Mouse (Mus musculus): Measurements from ENCODE around the gene Gpr156. TPM values are rescaled to one million over a fixed set of nuclear protein-coding genes. Genes with fewer than 3 reads are reported as not detected.
"Not testable (repeated sequence)": the region's sequence is repeated elsewhere in the genome, so short reads cannot be mapped to it uniquely, and the experiment has no call there.

Gpr156 gene
- polyA plus RNA-seq, 1 experiment from 2014 or later, result 0.23 TPM

- H3K36me3 ChIP-seq, result no peaks in the 10 kb centered on the region
- WGBS, result 47% methylated on average over 8 of the region's 8 CpGs
- no peak overlapping the region for H3K4me3 ChIP-seq (replicated peaks)
- H3K9me3 ChIP-seq (replicated peaks), result no peaks in the 10 kb centered on the region
- H3K9ac ChIP-seq, result no peak overlapping the region
- H3K4me1 ChIP-seq, result peaks cover 4% of the 10 kb centered on the region; the same call in 1 of the 2 replicates
- no peaks in the 10 kb centered on the region for H3K27me3 ChIP-seq
- no peak for ATAC-seq (ENCODE audit: insufficient number of reproducible peaks, low FRiP score, low TSS enrichment, low read depth)
- H3K27ac ChIP-seq (replicated peaks), result no peak overlapping the region
- H3K4me2 ChIP-seq (replicated peaks), result no peak overlapping the region
These were observed 28.9 kb downstream of the Gpr156 start for GRCm38 (mm10) chr16:37945031-37945796.

- no peak overlapping the region for H3K27ac ChIP-seq (replicated peaks)
- ATAC-seq (ENCODE audit: insufficient number of reproducible peaks, low FRiP score, low TSS enrichment, low read depth), result no peak
These were observed 30.9 kb downstream of the Gpr156 start for GRCm38 (mm10) chr16:37947160-37947559.

GRCm38 (mm10) chr16:37948365-37948764 lies 32.1 kb downstream of the Gpr156 start:
- H3K27ac ChIP-seq (replicated peaks), result no peak overlapping the region
- no peak overlapping the region for H3K4me2 ChIP-seq (replicated peaks)
- no peaks in the 10 kb centered on the region for H3K27me3 ChIP-seq
- 82% methylated on average over 4 of the region's 4 CpGs for WGBS
- H3K9me3 ChIP-seq (replicated peaks), result no peaks in the 10 kb centered on the region
- H3K4me3 ChIP-seq (replicated peaks), result no peak overlapping the region
- H3K4me1 ChIP-seq, result no peaks in the 10 kb centered on the region
- no peak for ATAC-seq (ENCODE audit: insufficient number of reproducible peaks, low FRiP score, low TSS enrichment, low read depth)
- H3K9ac ChIP-seq, result no peak overlapping the region
- H3K36me3 ChIP-seq, result no peaks in the 10 kb centered on the region

More at GRCm38 (mm10) chr16:37947160-37947559, 30.9 kb downstream of the Gpr156 start:
- no peak overlapping the region for H3K4me3 ChIP-seq (replicated peaks)
- WGBS, result 31% methylated on average over 5 of the region's 5 CpGs
- no peaks in the 10 kb centered on the region for H3K36me3 ChIP-seq
- H3K4me1 ChIP-seq, result peaks cover 4% of the 10 kb centered on the region; the same call in 1 of the 2 replicates
- H3K9me3 ChIP-seq (replicated peaks), result no peaks in the 10 kb centered on the region
- no peaks in the 10 kb centered on the region for H3K27me3 ChIP-seq
- no peak overlapping the region for H3K9ac ChIP-seq
- no peak overlapping the region for H3K4me2 ChIP-seq (replicated peaks)

- Histone ChIP-seq H3K4me1 (peaks cover 5% of the 10 kb centered on the region; the same call in 1 of the 2 replicates), H3K9ac (no peak overlapping the region), H3K9me3 (replicated peaks) (no peaks in the 10 kb centered on the region), H3K4me2 (replicated peaks) (no peak overlapping the region), H3K27me3 (no peaks in the 10 kb centered on the region), H3K4me3 (replicated peaks) (no peak overlapping the region), H3K36me3 (no peaks in the 10 kb centered on the region), H3K27ac (replicated peaks) (no peak overlapping the region)
- no peak for ATAC-seq (ENCODE audit: insufficient number of reproducible peaks, low FRiP score, low TSS enrichment, low read depth)
These were observed 34.9 kb downstream of the Gpr156 start for GRCm38 (mm10) chr16:37951171-37951570.

- ATAC-seq (ENCODE audit: insufficient number of reproducible peaks, low FRiP score, low TSS enrichment, low read depth), result no peak
- H3K27me3 ChIP-seq, result no peaks in the 10 kb centered on the region
- WGBS, result 71% methylated on average over 4 of the region's 4 CpGs
- H3K4me2 ChIP-seq (replicated peaks), result no peak overlapping the region
- no peak overlapping the region for H3K9ac ChIP-seq
- H3K27ac ChIP-seq (replicated peaks), result no peak overlapping the region
- no peaks in the 10 kb centered on the region for H3K9me3 ChIP-seq (replicated peaks)
- peaks cover 5% of the 10 kb centered on the region; the same call in 1 of the 2 replicates for H3K4me1 ChIP-seq
- H3K36me3 ChIP-seq, result no peaks in the 10 kb centered on the region
- no peak overlapping the region for H3K4me3 ChIP-seq (replicated peaks)
These were observed 36.9 kb downstream of the Gpr156 start for GRCm38 (mm10) chr16:37953186-37953585.

GRCm38 (mm10) chr16:37953991-37954942 lies 38.0 kb downstream of the Gpr156 start:
- no peak overlapping the region for H3K4me2 ChIP-seq (replicated peaks)
- H3K27ac ChIP-seq (replicated peaks), result no peak overlapping the region
- no peak for ATAC-seq (ENCODE audit: insufficient number of reproducible peaks, low FRiP score, low TSS enrichment, low read depth)
- no peaks in the 10 kb centered on the region for H3K36me3 ChIP-seq
- no peaks in the 10 kb centered on the region for H3K27me3 ChIP-seq
- H3K9me3 ChIP-seq (replicated peaks), result no peaks in the 10 kb centered on the region
- peaks cover 5% of the 10 kb centered on the region; the same call in 1 of the 2 replicates for H3K4me1 ChIP-seq
- no peak overlapping the region for H3K9ac ChIP-seq
- no peak overlapping the region for H3K4me3 ChIP-seq (replicated peaks)
- 72% methylated on average over 12 of the region's 12 CpGs for WGBS

- Histone ChIP-seq H3K9ac (no peak overlapping the region), H3K4me3 (replicated peaks) (no peak overlapping the region), H3K4me1 (peaks cover 5% of the 10 kb centered on the region; the same call in 1 of the 2 replicates), H3K9me3 (replicated peaks) (no peaks in the 10 kb centered on the region), H3K4me2 (replicated peaks) (no peak overlapping the region), H3K36me3 (no peaks in the 10 kb centered on the region), H3K27me3 (no peaks in the 10 kb centered on the region), H3K27ac (replicated peaks) (no peak overlapping the region)
- ATAC-seq (ENCODE audit: insufficient number of reproducible peaks, low FRiP score, low TSS enrichment, low read depth), result no peak
- WGBS, result 58% methylated on average over 13 of the region's 13 CpGs
These were observed 39.1 kb downstream of the Gpr156 start for GRCm38 (mm10) chr16:37955336-37955917.

- Histone ChIP-seq H3K4me1 (peaks cover 5% of the 10 kb centered on the region; the same call in 1 of the 2 replicates), H3K4me3 (replicated peaks) (no peak overlapping the region), H3K27ac (replicated peaks) (no peak overlapping the region), H3K36me3 (no peaks in the 10 kb centered on the region), H3K4me2 (replicated peaks) (no peak overlapping the region), H3K27me3 (no peaks in the 10 kb centered on the region), H3K9me3 (replicated peaks) (no peaks in the 10 kb centered on the region), H3K9ac (no peak overlapping the region)
- WGBS, result 84% methylated on average over 14 of the region's 14 CpGs
- ATAC-seq (ENCODE audit: insufficient number of reproducible peaks, low FRiP score, low TSS enrichment, low read depth), result no peak
These were observed 39.9 kb downstream of the Gpr156 start for GRCm38 (mm10) chr16:37956076-37956676.

GRCm38 (mm10) chr16:37956751-37957150 lies 40.5 kb downstream of the Gpr156 start:
- H3K4me2 ChIP-seq (replicated peaks), result no peak overlapping the region
- H3K27me3 ChIP-seq, result no peaks in the 10 kb centered on the region
- H3K4me1 ChIP-seq, result peaks cover 5% of the 10 kb centered on the region; the same call in 1 of the 2 replicates
- 64% methylated on average over 4 of the region's 4 CpGs for WGBS
- H3K36me3 ChIP-seq, result no peaks in the 10 kb centered on the region
- no peak overlapping the region for H3K4me3 ChIP-seq (replicated peaks)
- H3K27ac ChIP-seq (replicated peaks), result no peak overlapping the region
- ATAC-seq (ENCODE audit: insufficient number of reproducible peaks, low FRiP score, low TSS enrichment, low read depth), result peak; percentile 54; the same call in 1 of the 2 replicates
- no peak overlapping the region for H3K9ac ChIP-seq
- H3K9me3 ChIP-seq (replicated peaks), result no peaks in the 10 kb centered on the region

GRCm38 (mm10) chr16:37962696-37963095 lies 46.4 kb downstream of the Gpr156 start:
- not testable (repeated sequence) for H3K4me3 ChIP-seq (replicated peaks); H3K27me3 ChIP-seq; H3K9ac ChIP-seq; H3K4me2 ChIP-seq (replicated peaks); ATAC-seq (ENCODE audit: insufficient number of reproducible peaks, low FRiP score, low TSS enrichment, low read depth); H3K9me3 ChIP-seq (replicated peaks); H3K27ac ChIP-seq (replicated peaks); H3K36me3 ChIP-seq
- peaks cover 18% of the 10 kb centered on the region; the same call in 1 of the 2 replicates for H3K4me1 ChIP-seq
- 77% methylated on average over 4 of the region's 4 CpGs for WGBS
